Mouse (Mus musculus) thymus, adult 18-20 months (tissue): ENCODE measurements around the gene Olfr1360.

Source experiments
- DNase-seq, 2 experiments: peaks; one replicate each; pipeline ENCODE4 v3.0.0; 2022; ENCODE audit warnings: mixed read lengths in 2 of 2

Gene Olfr1360

GRCm38 (mm10) chr13:21642418-21642817 lies 34.8 kb downstream of the Olfr1360 start, which contains the start of gene Olfr11:
Gene Olfr11 (minus strand): TSS chr13:21642518.
- DNase-seq: no peak
